Mouse (Mus musculus): ENCODE measurements at regions not wholly inside any gene's neighbourhood (a gene's known extent, or its start where the extent isn't known, plus 50 kb on each side); places are given as distances from the start of the nearest gene placed in this dataset.

- TF ChIP-seq CTCF (IDR thresholded peaks at IDR 0.05) (no peak), EP300 (IDR thresholded peaks at IDR 0.05) (no peak)
Observed at GRCm38 (mm10) chr14:54103115-54103514, 150.8 kb downstream of the Dad1 start.

Measured in lung, postnatal 0 days (tissue).